Mouse (Mus musculus) c-Kit-positive CD71-negative TER-119-negative erythroid progenitor cells, embryonic 14.5 days (primary cell): ENCODE results near the gene Kcnc3.

Experiments used
- DNase-seq: peaks from one replicate; pipeline ENCODE4 v3.0.0-alpha.2; 2013; ENCODE audit warnings: low read depth

The Kcnc3 gene

DNA sequence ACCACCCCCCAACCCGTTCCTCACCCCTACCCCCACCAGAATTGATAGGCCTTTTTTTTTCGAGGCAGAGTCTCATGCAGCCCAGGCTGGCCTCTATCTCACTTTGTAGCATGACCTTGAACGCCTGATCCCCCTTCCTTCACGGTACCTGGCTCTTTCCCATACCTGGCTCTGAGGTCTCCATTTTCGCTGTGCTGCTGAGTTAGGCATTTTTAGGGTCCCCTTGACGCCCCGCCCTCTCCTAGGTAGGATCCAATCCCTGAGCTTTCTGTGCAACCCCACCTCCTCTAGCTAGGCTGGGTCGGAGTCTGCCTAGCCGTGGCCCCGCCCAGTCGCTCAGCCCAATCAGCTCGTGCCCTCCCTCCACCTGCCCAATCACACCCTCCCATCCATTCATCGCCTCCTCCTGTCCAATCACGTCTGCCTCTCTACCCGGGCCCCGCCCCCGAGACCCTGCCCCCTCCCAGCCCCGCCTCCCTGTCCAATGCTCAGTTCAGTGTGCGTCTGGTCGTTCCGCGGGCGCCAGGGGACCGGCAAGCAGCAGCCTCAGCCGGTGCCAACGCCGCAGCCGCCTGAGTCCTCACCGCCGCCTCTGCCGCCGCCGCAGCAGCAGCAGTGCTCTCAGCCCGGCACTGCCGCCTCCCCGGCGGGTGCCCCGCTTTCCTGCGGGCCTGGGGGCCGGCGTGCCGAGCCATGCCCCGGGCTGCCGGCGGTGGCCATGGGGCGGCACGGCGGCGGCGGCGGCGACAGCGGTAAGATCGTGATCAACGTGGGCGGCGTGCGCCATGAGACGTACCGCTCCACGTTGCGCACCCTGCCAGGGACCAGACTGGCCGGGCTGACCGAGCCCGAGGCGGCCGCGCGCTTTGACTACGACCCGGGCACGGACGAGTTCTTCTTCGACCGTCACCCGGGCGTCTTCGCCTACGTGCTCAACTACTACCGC is at the start of gene Kcnc3:
TSS of gene Kcnc3 (plus strand) at position 263 of the 946 bp plus-strand sequence.
- peak; percentile 72 for DNase-seq

- DNase-seq: no peak
These were observed 47.9 kb upstream of the Kcnc3 start for GRCm38 (mm10) chr7:44542555-44542954.

GRCm38 (mm10) chr7:44543071-44543470 is 47.4 kb upstream of the Kcnc3 start:
- no peak for DNase-seq

- no peak for DNase-seq
These were observed 44.2 kb upstream of the Kcnc3 start for GRCm38 (mm10) chr7:44546274-44546673.

DNA sequence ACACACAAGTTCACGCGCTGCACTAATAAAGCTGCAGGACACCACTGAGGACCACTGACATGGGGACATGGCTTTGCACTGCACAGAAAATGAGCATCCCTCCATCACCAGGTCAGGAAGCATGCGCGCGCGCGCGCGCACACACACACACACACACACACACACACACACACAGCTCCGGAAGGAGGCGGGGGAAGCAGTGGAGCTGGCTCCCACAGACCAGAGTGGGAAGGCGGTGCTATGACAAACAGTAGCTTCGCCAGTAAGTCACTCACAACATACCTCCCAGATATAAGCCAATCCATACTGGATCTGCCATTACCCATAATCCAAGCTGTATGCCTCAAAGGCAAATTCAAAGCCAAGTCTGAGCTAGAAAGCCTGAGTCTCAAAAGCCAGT is 43.4 kb upstream of the Kcnc3 start:
- DNase-seq: no peak

DNA sequence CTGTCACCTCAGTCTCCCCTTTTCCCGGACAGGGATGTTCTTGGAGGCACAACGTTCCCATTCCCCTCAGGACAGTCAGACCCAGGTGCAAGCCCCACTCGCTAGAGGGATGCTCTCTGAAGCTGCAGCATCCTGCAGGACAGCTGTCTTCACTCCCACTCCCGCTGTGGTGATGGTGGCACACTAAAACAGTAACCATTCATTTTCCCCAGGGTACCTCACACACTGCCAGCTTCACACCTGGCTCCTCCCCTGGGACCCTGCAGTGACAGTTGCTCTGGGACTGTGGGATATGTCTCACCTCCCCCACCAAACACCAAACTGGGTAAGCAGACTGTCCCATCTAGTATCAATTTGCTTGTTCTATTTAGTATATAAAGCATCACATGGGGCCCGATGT is 42.7 kb upstream of the Kcnc3 start:
- DNase-seq: no peak

- peak; percentile 100 for DNase-seq
These were observed 41.9 kb upstream of the Kcnc3 start, which contains the start of gene Pold1 for GRCm38 (mm10) chr7:44548497-44549087. TSS of gene Pold1 (minus strand) at chr7:44548849.

- DNase-seq: no peak
These were observed 40.6 kb upstream of the Kcnc3 start for GRCm38 (mm10) chr7:44549621-44550408.

GRCm38 (mm10) chr7:44550409-44550678 is 40.1 kb upstream of the Kcnc3 start:
- DNase-seq: no peak

DNA sequence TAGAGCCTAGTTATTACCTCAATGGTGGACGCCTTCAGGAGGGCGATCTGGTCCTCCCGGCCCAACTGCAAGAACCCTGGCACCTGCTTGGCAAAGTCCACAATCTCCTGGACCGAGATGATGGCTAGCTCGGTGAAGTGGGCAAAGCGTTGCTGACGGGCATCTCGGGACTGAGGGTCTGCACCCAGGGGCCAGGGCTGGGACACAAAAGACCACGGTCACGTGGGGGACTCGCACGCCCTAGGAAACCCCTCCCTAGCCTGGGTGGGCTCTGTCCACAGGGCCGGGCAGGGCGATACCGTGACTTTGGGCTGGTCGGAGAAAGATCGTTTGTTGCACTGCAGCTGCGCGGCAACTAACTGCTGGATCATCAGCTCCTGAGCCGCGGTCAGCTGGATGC is 39.2 kb upstream of the Kcnc3 start:
- no peak for DNase-seq

GRCm38 (mm10) chr7:44551731-44552130 is 38.7 kb upstream of the Kcnc3 start:
- DNase-seq: no peak

- DNase-seq: no peak
These were observed 38.1 kb upstream of the Kcnc3 start for GRCm38 (mm10) chr7:44552141-44552908.

GRCm38 (mm10) chr7:44553196-44553764 is 37.2 kb upstream of the Kcnc3 start:
- DNase-seq: peak; percentile 91

- DNase-seq: peak; percentile 93
These were observed 36.6 kb upstream of the Kcnc3 start, which contains the start of gene Nr1h2 for GRCm38 (mm10) chr7:44553826-44554225. TSS of gene Nr1h2 (minus strand) at chr7:44553951.

- DNase-seq: no peak
These were observed 32.8 kb upstream of the Kcnc3 start for GRCm38 (mm10) chr7:44557629-44558028.

DNA sequence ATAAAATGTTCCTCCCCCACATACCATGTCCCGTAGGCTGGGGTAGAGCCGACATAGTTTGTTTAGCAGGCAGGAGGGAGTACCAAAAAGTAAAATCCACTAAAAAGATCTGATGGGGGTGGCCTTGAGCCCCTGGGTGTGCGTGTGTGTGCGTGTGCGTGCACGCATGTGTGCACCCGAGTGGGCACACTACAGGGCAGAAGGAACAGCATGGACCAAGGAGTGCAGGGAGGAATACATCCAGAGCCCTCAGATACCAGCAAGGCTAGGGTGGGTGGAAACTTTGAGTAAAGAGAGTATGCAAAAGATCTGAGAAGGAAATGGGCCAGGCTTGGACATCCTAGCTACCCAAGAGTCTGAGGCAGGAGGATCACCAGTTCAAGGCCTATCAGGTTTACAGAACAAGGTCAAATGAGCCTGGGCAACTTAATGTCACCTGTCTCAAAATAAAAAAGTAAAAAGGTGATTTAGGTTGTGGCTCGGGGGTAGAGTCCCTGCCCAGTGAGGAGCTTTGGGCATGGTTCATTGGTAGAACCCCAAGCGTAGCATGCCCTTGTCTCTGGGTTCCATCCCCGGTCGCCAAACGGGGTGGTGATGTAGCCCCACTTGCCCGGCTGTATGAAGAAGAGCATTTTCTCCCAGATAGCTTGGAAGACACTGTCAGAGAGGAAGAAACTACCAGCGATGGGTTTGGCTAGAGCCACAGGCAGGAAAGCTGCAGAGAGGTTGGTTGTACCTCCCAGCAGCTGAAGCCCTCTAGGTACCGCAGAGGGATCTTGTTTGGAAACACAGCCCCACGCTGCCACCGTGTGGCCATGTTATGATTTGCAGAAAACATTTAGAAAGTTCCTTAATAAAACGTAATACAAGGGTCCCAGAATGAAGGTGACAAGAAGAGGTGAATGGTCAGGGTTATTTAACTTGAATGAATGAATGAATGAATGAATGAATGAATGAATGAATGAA is 29.7 kb upstream of the Kcnc3 start:
- peak; percentile 82 for DNase-seq

- no peak for DNase-seq
These were observed 27.2 kb upstream of the Kcnc3 start for GRCm38 (mm10) chr7:44563284-44563683.

- DNase-seq: no peak
These were observed 26.0 kb upstream of the Kcnc3 start for GRCm38 (mm10) chr7:44564486-44564885.

DNA sequence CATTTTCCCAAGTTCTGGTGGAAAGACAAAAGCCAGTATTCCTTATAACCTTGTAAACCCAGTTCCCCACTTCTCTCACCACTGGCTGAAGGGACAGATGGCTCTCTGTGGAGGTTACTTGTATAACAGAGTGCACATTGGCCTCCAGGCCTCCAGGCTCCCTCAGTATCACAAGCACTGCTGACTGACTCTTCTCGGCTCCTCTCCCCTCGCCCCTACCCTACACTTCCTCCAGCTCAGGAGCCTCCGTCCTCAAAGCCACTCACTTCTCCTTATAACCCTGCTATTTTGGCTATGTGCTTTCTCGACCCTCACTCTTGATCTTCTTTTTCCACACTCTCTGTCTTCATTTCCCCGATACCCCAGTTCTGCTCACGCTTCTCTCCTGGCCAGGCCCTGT is 25.1 kb upstream of the Kcnc3 start:
- DNase-seq: no peak

GRCm38 (mm10) chr7:44568803-44569202 is 21.7 kb upstream of the Kcnc3 start:
- no peak for DNase-seq
